Mouse (Mus musculus): ENCODE data around the gene Tas2r135. TPM values are rescaled to one million over a fixed set of nuclear protein-coding genes. Genes with fewer than 3 reads are reported as not detected.

The Tas2r135 gene
- total and polyA plus RNA-seq, 3 experiments = not detected

- no peak for TF ChIP-seq TCF12 (IDR thresholded peaks at IDR 0.05; ENCODE audit: low read depth, low read length)
- TF ChIP-seq MXI1 (IDR thresholded peaks at IDR 0.05; ENCODE audit: low read depth, low read length) = no peak
- no peak for TF ChIP-seq EP300 (IDR thresholded peaks at IDR 0.05; ENCODE audit: low read depth in 1 of 2, low read length in 2 of 2)
- TF ChIP-seq KAT2A (conservative IDR thresholded peaks at IDR 0.05; ENCODE audit: low read depth, low read length) = no peak
- TF ChIP-seq TAL1 (IDR thresholded peaks at IDR 0.05; ENCODE audit: low read length) = no peak
- no peak for TF ChIP-seq SIN3A (IDR thresholded peaks at IDR 0.05; ENCODE audit: low read length)
- no peak for TF ChIP-seq MAX (IDR thresholded peaks at IDR 0.05; ENCODE audit: low read length)
- no peak for TF ChIP-seq MEF2A (IDR thresholded peaks at IDR 0.05; ENCODE audit: extremely low read depth, insufficient replicate concordance, low read depth, low read length, poor library complexity, severe bottlenecking)
- TF ChIP-seq USF2 (IDR thresholded peaks at IDR 0.05; ENCODE audit: borderline replicate concordance in 1 of 2, insufficient read depth in 1 of 2, low read depth in 1 of 2, low read length in 2 of 2) = no peak
- no peak for TF ChIP-seq CHD2 (IDR thresholded peaks at IDR 0.05; ENCODE audit: low read length)
- no peak for TF ChIP-seq NRF1 (IDR thresholded peaks at IDR 0.05; ENCODE audit: insufficient read depth, low read depth, low read length, poor library complexity, severe bottlenecking)
- TF ChIP-seq TBP (IDR thresholded peaks at IDR 0.05; ENCODE audit: low read depth, low read length) = no peak
- no peak for TF ChIP-seq MAZ (IDR thresholded peaks at IDR 0.05; ENCODE audit: low read depth, low read length)
- no peak for TF ChIP-seq POLR2A (IDR thresholded peaks at IDR 0.05; ENCODE audit: control insufficient read depth in 1 of 2, insufficient read depth in 1 of 2, low read depth in 1 of 2, low read length in 2 of 2, poor library complexity in 1 of 2)
- TF ChIP-seq HCFC1 (IDR thresholded peaks at IDR 0.05; ENCODE audit: low read depth, low read length) = no peak
- TF ChIP-seq POLR2AphosphoS2 (IDR thresholded peaks at IDR 0.05; ENCODE audit: low read length) = no peak
- H3K27ac ChIP-seq (ENCODE audit: control insufficient read depth, low read depth, low read length) = no peak overlapping the region
- no peak overlapping the region for H3K9ac ChIP-seq (ENCODE audit: control insufficient read depth, low read depth, low read length, poor library complexity, severe bottlenecking)
- no peak overlapping the region for H3K4me3 ChIP-seq (ENCODE audit: control insufficient read depth in 1 of 2, insufficient read depth in 1 of 2, low read depth in 2 of 2, low read length in 2 of 2)
- H3K79me2 ChIP-seq (ENCODE audit: control insufficient read depth, insufficient read depth, low read length, poor library complexity) = no peaks in the 10 kb centered on the region
- DNase-seq (ENCODE audit: low read depth, low spot score) = no peak
- H3K4me1 ChIP-seq (ENCODE audit: control insufficient read depth in 1 of 2, insufficient read depth in 2 of 2, low read length in 2 of 2) = no peaks in the 10 kb centered on the region; a peak in 1 of 4 replicates
- no peaks in the 10 kb centered on the region for H3K9me3 ChIP-seq (replicated peaks; ENCODE audit: insufficient read depth, low read length)
- peaks cover 0 to 2% of the 10 kb centered on the region in 2 experiments; a peak in 2 of 4 replicates for H3K27me3 ChIP-seq (ENCODE audit: control insufficient read depth in 1 of 2, insufficient read depth in 2 of 2, low read length in 2 of 2)
- no peaks in the 10 kb centered on the region for H3K36me3 ChIP-seq (ENCODE audit: control insufficient read depth in 1 of 2, insufficient read depth in 2 of 2, low read length in 2 of 2)
These were observed 34.4 kb upstream of the Tas2r135 start for GRCm38 (mm10) chr6:42370630-42371363.

- Histone ChIP-seq H3K27ac (ENCODE audit: control insufficient read depth, low read depth, low read length) (no peak overlapping the region), H3K9me3 (replicated peaks; ENCODE audit: insufficient read depth, low read length) (no peaks in the 10 kb centered on the region), H3K4me3 (ENCODE audit: control insufficient read depth in 1 of 2, insufficient read depth in 1 of 2, low read depth in 2 of 2, low read length in 2 of 2) (no peak overlapping the region), H3K27me3 (ENCODE audit: control insufficient read depth in 1 of 2, insufficient read depth in 2 of 2, low read length in 2 of 2) (peaks cover 0 to 2% of the 10 kb centered on the region in 2 experiments; a peak in 2 of 4 replicates), H3K79me2 (ENCODE audit: control insufficient read depth, insufficient read depth, low read length, poor library complexity) (no peaks in the 10 kb centered on the region), H3K9ac (ENCODE audit: control insufficient read depth, low read depth, low read length, poor library complexity, severe bottlenecking) (no peak overlapping the region), H3K36me3 (ENCODE audit: control insufficient read depth in 1 of 2, insufficient read depth in 2 of 2, low read length in 2 of 2) (no peaks in the 10 kb centered on the region), H3K4me1 (ENCODE audit: control insufficient read depth in 1 of 2, insufficient read depth in 2 of 2, low read length in 2 of 2) (no peaks in the 10 kb centered on the region; a peak in 1 of 4 replicates)
- DNase-seq (ENCODE audit: low read depth, low spot score) = no peak
- TF ChIP-seq KAT2A (conservative IDR thresholded peaks at IDR 0.05; ENCODE audit: low read depth, low read length) (no peak), MYC (IDR thresholded peaks at IDR 0.05; ENCODE audit: low read depth, low read length) (no peak), TCF12 (IDR thresholded peaks at IDR 0.05; ENCODE audit: low read depth, low read length) (no peak), POLR2A (IDR thresholded peaks at IDR 0.05; ENCODE audit: control insufficient read depth in 1 of 2, insufficient read depth in 1 of 2, low read depth in 1 of 2, low read length in 2 of 2, poor library complexity in 1 of 2) (no peak), MEF2A (IDR thresholded peaks at IDR 0.05; ENCODE audit: extremely low read depth, insufficient replicate concordance, low read depth, low read length, poor library complexity, severe bottlenecking) (no peak), ZNF384 (IDR thresholded peaks at IDR 0.05; ENCODE audit: low read depth, low read length) (no peak), SMC3 (IDR thresholded peaks at IDR 0.05; ENCODE audit: low read depth, low read length) (no peak), ETS1 (IDR thresholded peaks at IDR 0.05; ENCODE audit: low read depth, low read length) (no peak), ZKSCAN1 (IDR thresholded peaks at IDR 0.05; ENCODE audit: low read depth, low read length) (no peak), ZMIZ1 (IDR thresholded peaks at IDR 0.05; ENCODE audit: low read depth, low read length) (no peak), ZC3H11A (IDR thresholded peaks at IDR 0.05; ENCODE audit: low read depth, low read length) (no peak), CTCF (IDR thresholded peaks at IDR 0.05 in 2 of 3, conservative IDR thresholded peaks at IDR 0.05 in 1 of 3; ENCODE audit: control insufficient read depth in 1 of 3, insufficient read depth in 1 of 3, low read depth in 2 of 3, low read length in 3 of 3, poor library complexity in 1 of 3, severe bottlenecking in 1 of 3) (no peak), E2F4 (IDR thresholded peaks at IDR 0.05; ENCODE audit: borderline replicate concordance, low read depth, low read length) (no peak), MYB (IDR thresholded peaks at IDR 0.05; ENCODE audit: low read depth, low read length) (no peak), RCOR1 (IDR thresholded peaks at IDR 0.05; ENCODE audit: low read depth, low read length) (no peak), RAD21 (IDR thresholded peaks at IDR 0.05; ENCODE audit: low read depth, low read length) (no peak)
These were observed 33.2 kb upstream of the Tas2r135 start for GRCm38 (mm10) chr6:42372001-42372400.
